Mouse (Mus musculus): ENCODE measurements around the gene Nectin1. TPM values are rescaled to one million over a fixed set of nuclear protein-coding genes. Genes with fewer than 3 reads are reported as not detected.

The Nectin1 gene
- polyA plus RNA-seq, 1 experiment from 2014 or later: 9.0 TPM

DNA sequence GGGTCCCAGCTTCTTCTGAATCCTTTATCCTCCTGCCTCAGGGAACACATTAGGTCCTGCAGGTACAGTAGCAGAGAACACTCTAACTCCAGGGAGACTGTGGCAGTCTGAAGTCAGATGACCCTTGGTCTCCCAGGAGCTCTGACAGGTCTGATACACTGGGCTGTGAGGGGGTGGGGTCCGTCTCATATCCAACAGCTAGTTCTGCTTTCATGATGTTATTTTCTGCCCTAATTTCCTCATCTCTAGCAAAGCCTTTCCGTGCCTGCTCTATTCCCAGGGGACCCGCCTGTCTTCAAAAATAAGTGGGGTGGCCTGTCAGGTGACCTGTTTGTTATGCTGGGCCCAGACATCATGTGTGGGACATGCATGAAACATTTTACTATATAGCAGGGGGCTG lies 18.2 kb downstream of the Nectin1 start:
- Histone ChIP-seq H3K4me1 (ENCODE audit: control insufficient read depth, insufficient read depth, low read length) (0 out of 2 replicates have a peak, but pooled peaks cover 10% of the 10 kb centered on the region), H3K36me3 (ENCODE audit: control insufficient read depth, insufficient read depth, low read length) (no peaks in the 10 kb centered on the region), H3K4me3 (ENCODE audit: low read depth, low read length) (no peak overlapping the region), H3K4me2 (ENCODE audit: low read depth, low read length) (no peak overlapping the region), H3K9ac (ENCODE audit: low read depth, low read length) (no peak overlapping the region), H3K27me3 (replicated peaks; ENCODE audit: control insufficient read depth, insufficient read depth, low read length) (no peaks in the 10 kb centered on the region), H3K9me3 (ENCODE audit: control insufficient read depth, low read length) (no peaks in the 10 kb centered on the region), H3K27ac (replicated peaks; ENCODE audit: low read depth, low read length) (no peak overlapping the region)
- no peak for DNase-seq (ENCODE audit: low spot score)
- no peak for ATAC-seq (ENCODE audit: low read depth)
- 61% methylated on average over 3 of the region's 3 CpGs for WGBS

DNA sequence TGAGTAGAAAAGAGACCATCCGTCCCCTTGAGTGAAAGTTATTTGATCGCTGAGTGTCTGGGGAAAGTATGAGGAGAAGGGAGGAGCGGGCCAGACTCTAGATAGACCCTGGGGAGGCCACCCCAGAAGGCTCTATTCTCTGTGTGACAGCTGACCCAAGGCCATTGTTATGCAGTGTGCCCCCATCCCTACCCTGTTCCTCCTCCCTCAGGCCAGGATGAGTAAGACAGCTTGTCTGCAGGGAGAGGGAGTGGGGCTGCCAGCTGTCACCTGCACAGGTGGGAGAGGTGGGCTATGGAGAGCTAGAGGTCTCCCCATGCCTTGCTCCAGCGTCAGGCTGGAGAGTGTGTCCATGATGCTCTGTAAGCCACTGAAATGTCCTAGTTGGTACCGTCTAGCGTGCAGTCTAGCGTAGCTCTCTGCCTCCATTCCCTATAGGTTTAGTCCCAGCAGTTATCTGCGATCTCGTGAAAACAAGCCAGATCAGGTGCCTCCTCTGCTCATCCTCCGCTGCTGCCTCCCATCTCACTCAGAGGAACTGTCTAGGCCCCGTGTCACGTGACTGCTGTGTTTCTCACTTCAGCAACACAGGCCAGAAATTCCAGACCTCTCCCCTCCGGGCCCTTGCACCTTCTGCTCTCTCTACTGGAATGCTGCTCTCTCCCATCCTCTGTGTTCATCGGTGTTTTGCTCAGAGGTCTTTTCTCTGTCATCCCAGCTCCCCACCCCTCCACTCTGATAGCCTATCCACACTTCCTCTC lies 21.8 kb downstream of the Nectin1 start:
- Histone ChIP-seq H3K4me3 (ENCODE audit: low read depth, low read length) (no peak overlapping the region), H3K27me3 (replicated peaks; ENCODE audit: control insufficient read depth, insufficient read depth, low read length) (no peaks in the 10 kb centered on the region), H3K9me3 (ENCODE audit: control insufficient read depth, low read length) (no peaks in the 10 kb centered on the region), H3K9ac (ENCODE audit: low read depth, low read length) (no peak overlapping the region), H3K4me2 (ENCODE audit: low read depth, low read length) (no peak overlapping the region), H3K36me3 (ENCODE audit: control insufficient read depth, insufficient read depth, low read length) (no peaks in the 10 kb centered on the region), H3K27ac (replicated peaks; ENCODE audit: low read depth, low read length) (no peak overlapping the region), H3K4me1 (ENCODE audit: control insufficient read depth, insufficient read depth, low read length) (peaks cover 11% of the 10 kb centered on the region; the same call in 1 of the 2 replicates)
- WGBS: 59% methylated on average over 14 of the region's 14 CpGs
- DNase-seq (ENCODE audit: low spot score) (peak; percentile 61), ATAC-seq (ENCODE audit: low read depth) (peak; percentile 57; the same call in 1 of the 2 replicates)

DNA sequence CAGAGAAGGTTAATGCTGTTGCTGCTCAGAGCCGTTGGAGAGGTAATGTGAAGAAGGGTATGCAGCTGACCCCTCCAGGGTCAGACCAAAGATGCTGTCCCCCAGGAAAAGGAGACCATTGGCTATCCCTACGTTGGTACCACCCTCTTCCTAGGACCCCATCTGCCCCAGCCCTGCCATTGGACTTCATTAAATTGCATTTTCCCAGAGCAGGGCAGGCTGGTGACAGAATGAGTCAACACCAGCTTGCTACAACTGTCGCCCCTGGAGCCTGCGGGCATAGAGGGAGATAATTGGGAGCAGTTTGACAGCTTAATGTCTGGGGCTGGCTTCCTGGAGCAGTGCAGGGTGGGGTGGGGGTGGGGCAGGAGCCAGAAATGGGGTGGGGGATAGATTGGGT lies 25.0 kb downstream of the Nectin1 start:
- H3K4me3 ChIP-seq (ENCODE audit: low read depth, low read length): no peak overlapping the region
- peaks cover 11% of the 10 kb centered on the region; the same call in 1 of the 2 replicates for H3K4me1 ChIP-seq (ENCODE audit: control insufficient read depth, insufficient read depth, low read length)
- no peak overlapping the region for H3K4me2 ChIP-seq (ENCODE audit: low read depth, low read length)
- ATAC-seq (ENCODE audit: low read depth) (peak; percentile 31; the same call in 1 of the 2 replicates), DNase-seq (ENCODE audit: low spot score) (peak; percentile 56)
- H3K27ac ChIP-seq (replicated peaks; ENCODE audit: low read depth, low read length): no peak overlapping the region
- no peaks in the 10 kb centered on the region for H3K9me3 ChIP-seq (ENCODE audit: control insufficient read depth, low read length)
- H3K36me3 ChIP-seq (ENCODE audit: control insufficient read depth, insufficient read depth, low read length): no peaks in the 10 kb centered on the region
- WGBS: 7% methylated on average over 4 of the region's 4 CpGs
- H3K27me3 ChIP-seq (replicated peaks; ENCODE audit: control insufficient read depth, insufficient read depth, low read length): no peaks in the 10 kb centered on the region
- H3K9ac ChIP-seq (ENCODE audit: low read depth, low read length): no peak overlapping the region

DNA sequence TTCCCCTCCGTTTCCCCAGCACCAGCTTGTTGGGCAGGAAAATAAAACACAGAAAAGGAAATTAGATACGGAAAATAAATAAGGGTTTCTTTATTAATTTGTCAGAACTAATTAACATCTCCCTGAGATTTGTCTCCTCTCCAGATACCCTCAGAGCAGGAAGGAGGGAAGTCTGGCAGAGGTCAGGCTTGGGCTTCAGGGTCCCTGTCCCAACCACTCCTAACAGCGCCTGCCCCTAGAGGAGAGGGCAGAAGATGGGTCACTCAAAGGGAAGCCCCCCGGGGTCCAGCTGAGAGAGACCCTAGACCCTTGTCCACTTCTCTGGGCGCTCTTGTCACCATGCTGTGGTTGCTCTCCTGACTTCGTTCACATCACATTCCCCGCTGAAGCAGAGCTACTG lies 25.4 kb downstream of the Nectin1 start:
- Histone ChIP-seq H3K4me3 (ENCODE audit: low read depth, low read length) (no peak overlapping the region), H3K36me3 (ENCODE audit: control insufficient read depth, insufficient read depth, low read length) (no peaks in the 10 kb centered on the region), H3K27ac (replicated peaks; ENCODE audit: low read depth, low read length) (no peak overlapping the region), H3K9ac (ENCODE audit: low read depth, low read length) (no peak overlapping the region), H3K9me3 (ENCODE audit: control insufficient read depth, low read length) (no peaks in the 10 kb centered on the region), H3K4me2 (ENCODE audit: low read depth, low read length) (no peak overlapping the region), H3K4me1 (ENCODE audit: control insufficient read depth, insufficient read depth, low read length) (peaks cover 12% of the 10 kb centered on the region; the same call in 1 of the 2 replicates), H3K27me3 (replicated peaks; ENCODE audit: control insufficient read depth, insufficient read depth, low read length) (no peaks in the 10 kb centered on the region)
- no peak for DNase-seq (ENCODE audit: low spot score)
- 62% methylated on average over 7 of the region's 7 CpGs for WGBS
- ATAC-seq (ENCODE audit: low read depth): no peak

DNA sequence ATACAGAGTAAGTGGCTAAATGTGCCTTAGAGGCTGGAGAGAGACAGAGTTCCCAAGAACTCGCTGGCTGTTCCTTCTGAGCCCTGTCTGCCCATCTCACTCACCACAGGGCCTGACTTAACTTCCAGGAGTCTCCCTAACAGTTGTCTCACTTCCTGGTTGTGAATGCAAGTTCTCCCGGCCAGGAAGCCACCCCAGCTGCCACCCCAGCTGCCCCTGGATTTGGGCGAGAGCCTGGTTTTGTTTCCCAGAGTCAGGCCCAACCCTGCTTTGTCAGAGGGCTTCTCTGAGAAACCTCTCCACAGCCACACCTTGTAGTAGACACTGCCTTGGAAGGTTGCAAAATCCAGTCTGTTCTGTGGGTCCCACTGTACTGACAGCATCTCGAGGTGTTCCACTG lies 26.2 kb downstream of the Nectin1 start:
- Histone ChIP-seq H3K9me3 (ENCODE audit: control insufficient read depth, low read length) (no peaks in the 10 kb centered on the region), H3K4me3 (ENCODE audit: low read depth, low read length) (no peak overlapping the region), H3K27ac (replicated peaks; ENCODE audit: low read depth, low read length) (no peak overlapping the region), H3K27me3 (replicated peaks; ENCODE audit: control insufficient read depth, insufficient read depth, low read length) (no peaks in the 10 kb centered on the region), H3K4me1 (ENCODE audit: control insufficient read depth, insufficient read depth, low read length) (peaks cover 15% of the 10 kb centered on the region; the same call in 1 of the 2 replicates), H3K36me3 (ENCODE audit: control insufficient read depth, insufficient read depth, low read length) (no peaks in the 10 kb centered on the region), H3K9ac (ENCODE audit: low read depth, low read length) (no peak overlapping the region), H3K4me2 (ENCODE audit: low read depth, low read length) (no peak overlapping the region)
- 76% methylated on average over 4 of the region's 4 CpGs for WGBS
- DNase-seq (ENCODE audit: low spot score): no peak
- no peak for ATAC-seq (ENCODE audit: low read depth)

DNA sequence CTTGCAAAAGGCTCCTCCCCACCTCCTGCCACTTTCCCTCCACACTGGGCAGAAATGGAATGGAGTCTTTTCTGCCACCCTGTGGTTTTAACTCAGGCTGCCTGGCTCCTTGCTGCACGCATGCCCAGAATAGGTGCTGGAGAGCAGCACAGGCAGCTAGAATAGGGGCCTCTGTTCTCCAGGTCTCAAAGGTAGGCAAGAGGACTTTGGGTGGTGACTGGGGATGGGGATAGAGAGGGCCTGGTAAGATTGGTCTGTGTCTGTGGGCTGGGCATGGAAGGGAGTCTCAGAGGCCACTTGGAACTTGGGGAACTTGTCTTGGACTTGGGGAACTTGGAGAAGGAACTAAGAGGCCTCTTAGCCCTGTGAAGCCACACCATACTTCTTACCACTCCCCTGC lies 27.3 kb downstream of the Nectin1 start:
- 67% methylated on average over 1 of the region's 1 CpGs for WGBS
- no peaks in the 10 kb centered on the region for H3K9me3 ChIP-seq (ENCODE audit: control insufficient read depth, low read length)
- ATAC-seq (ENCODE audit: low read depth) (no peak), DNase-seq (ENCODE audit: low spot score) (no peak)
- no peak overlapping the region for H3K27ac ChIP-seq (replicated peaks; ENCODE audit: low read depth, low read length)
- H3K9ac ChIP-seq (ENCODE audit: low read depth, low read length): no peak overlapping the region
- H3K27me3 ChIP-seq (replicated peaks; ENCODE audit: control insufficient read depth, insufficient read depth, low read length): no peaks in the 10 kb centered on the region
- H3K36me3 ChIP-seq (ENCODE audit: control insufficient read depth, insufficient read depth, low read length): no peaks in the 10 kb centered on the region
- peaks cover 20% of the 10 kb centered on the region; the same call in 1 of the 2 replicates for H3K4me1 ChIP-seq (ENCODE audit: control insufficient read depth, insufficient read depth, low read length)
- H3K4me3 ChIP-seq (ENCODE audit: low read depth, low read length): no peak overlapping the region
- H3K4me2 ChIP-seq (ENCODE audit: low read depth, low read length): no peak overlapping the region

DNA sequence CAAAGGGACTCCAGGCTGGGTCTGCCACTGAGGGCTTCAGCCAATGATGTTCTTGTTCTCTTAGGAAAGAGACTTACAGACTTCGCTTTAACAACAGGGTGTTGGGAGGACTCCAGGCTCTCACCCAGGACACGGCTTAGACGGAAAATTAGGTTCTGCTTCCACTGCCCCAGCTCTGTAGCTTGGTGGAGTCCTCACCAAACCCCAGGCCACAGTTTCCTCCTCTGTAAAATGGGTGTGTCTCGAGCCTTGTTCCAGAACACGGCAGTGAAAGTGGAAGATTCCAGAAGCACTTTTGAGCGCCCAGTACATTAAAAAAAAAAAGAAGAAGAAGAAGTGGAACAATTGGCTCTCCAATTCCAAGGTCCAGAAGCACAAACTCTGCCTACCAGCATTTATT lies 28.7 kb downstream of the Nectin1 start:
- no peak for ATAC-seq (ENCODE audit: low read depth)
- 86% methylated on average over 6 of the region's 6 CpGs for WGBS

DNA sequence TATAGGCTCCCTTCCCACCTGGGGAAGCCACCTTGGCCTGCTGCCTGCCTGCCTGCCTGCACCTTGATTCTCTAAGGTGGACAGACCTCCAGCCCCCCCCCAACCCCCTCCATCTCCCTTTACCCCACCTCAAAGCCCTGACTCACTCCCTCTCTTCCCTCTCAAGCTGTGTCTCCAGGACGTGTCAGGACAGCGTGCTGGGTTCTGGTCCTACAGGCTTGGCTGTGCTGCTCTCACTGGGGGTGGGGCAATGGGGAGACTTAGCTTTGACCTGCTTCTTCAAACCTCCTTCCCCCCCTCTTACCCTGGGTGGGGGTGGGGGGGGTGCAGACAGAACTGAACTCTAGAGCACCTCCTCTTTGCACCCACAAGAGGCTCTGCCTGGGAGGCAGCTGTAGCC lies 29.7 kb downstream of the Nectin1 start:
- ATAC-seq (ENCODE audit: low read depth): 0 out of 2 replicates have a peak, but pooled peaks have one; percentile 64
- H3K36me3 ChIP-seq (ENCODE audit: control insufficient read depth, insufficient read depth, low read length): no peaks in the 10 kb centered on the region
- no peaks in the 10 kb centered on the region for H3K27me3 ChIP-seq (replicated peaks; ENCODE audit: control insufficient read depth, insufficient read depth, low read length)
- no peak overlapping the region for H3K4me2 ChIP-seq (ENCODE audit: low read depth, low read length)
- H3K4me1 ChIP-seq (ENCODE audit: control insufficient read depth, insufficient read depth, low read length): peaks cover 18% of the 10 kb centered on the region; the same call in 1 of the 2 replicates
- H3K9me3 ChIP-seq (ENCODE audit: control insufficient read depth, low read length): no peaks in the 10 kb centered on the region
- H3K4me3 ChIP-seq (ENCODE audit: low read depth, low read length): no peak overlapping the region
- H3K9ac ChIP-seq (ENCODE audit: low read depth, low read length): no peak overlapping the region
- 0 out of 2 replicates have a peak overlapping the region, but pooled peaks have one; percentile 15 for H3K27ac ChIP-seq (replicated peaks; ENCODE audit: low read depth, low read length)
- DNase-seq (ENCODE audit: low spot score): peak; percentile 74
- 74% methylated on average over 2 of the region's 2 CpGs for WGBS

More for the DNA sequence above, 28.7 kb downstream of the Nectin1 start:
- DNase-seq (ENCODE audit: low spot score): no peak
- H3K4me3 ChIP-seq (ENCODE audit: low read depth, low read length): no peak overlapping the region
- no peaks in the 10 kb centered on the region for H3K27me3 ChIP-seq (replicated peaks; ENCODE audit: control insufficient read depth, insufficient read depth, low read length)
- H3K27ac ChIP-seq (replicated peaks; ENCODE audit: low read depth, low read length): no peak overlapping the region
- H3K4me2 ChIP-seq (ENCODE audit: low read depth, low read length): no peak overlapping the region
- H3K4me1 ChIP-seq (ENCODE audit: control insufficient read depth, insufficient read depth, low read length): peaks cover 22% of the 10 kb centered on the region; the same call in 1 of the 2 replicates
- no peaks in the 10 kb centered on the region for H3K9me3 ChIP-seq (ENCODE audit: control insufficient read depth, low read length)
- H3K9ac ChIP-seq (ENCODE audit: low read depth, low read length): no peak overlapping the region
- no peaks in the 10 kb centered on the region for H3K36me3 ChIP-seq (ENCODE audit: control insufficient read depth, insufficient read depth, low read length)

DNA sequence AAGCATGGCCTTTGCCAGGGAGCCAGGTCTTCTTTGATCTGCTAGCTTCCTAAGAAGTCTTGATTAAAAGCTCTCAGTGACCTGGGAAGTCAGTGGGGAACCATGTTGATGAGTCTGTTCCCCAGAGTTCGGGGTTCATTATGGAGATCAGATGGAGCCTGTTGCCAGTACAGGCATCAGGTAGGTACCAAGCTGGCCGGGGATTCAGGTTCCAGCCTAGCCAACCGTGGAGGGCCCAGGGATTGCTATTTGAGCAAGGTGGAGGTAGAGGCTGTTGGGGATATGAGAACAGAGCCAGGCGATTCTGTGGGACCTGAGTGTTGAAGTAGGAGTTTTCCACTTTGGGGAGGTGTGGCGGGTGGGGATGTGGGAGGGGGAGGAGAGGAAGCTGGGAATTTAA lies 30.6 kb downstream of the Nectin1 start:
- WGBS: 61% methylated on average over 5 of the region's 5 CpGs
- no peak overlapping the region for H3K4me2 ChIP-seq (ENCODE audit: low read depth, low read length)

More for the DNA sequence above, 30.6 kb downstream of the Nectin1 start:
- no peak overlapping the region for H3K27ac ChIP-seq (replicated peaks; ENCODE audit: low read depth, low read length)
- no peaks in the 10 kb centered on the region for H3K27me3 ChIP-seq (replicated peaks; ENCODE audit: control insufficient read depth, insufficient read depth, low read length)
- no peak for DNase-seq (ENCODE audit: low spot score)
- H3K4me1 ChIP-seq (ENCODE audit: control insufficient read depth, insufficient read depth, low read length): peaks cover 14% of the 10 kb centered on the region; the same call in 1 of the 2 replicates
- no peak overlapping the region for H3K9ac ChIP-seq (ENCODE audit: low read depth, low read length)
- no peaks in the 10 kb centered on the region for H3K36me3 ChIP-seq (ENCODE audit: control insufficient read depth, insufficient read depth, low read length)
- no peak for ATAC-seq (ENCODE audit: low read depth)
- no peaks in the 10 kb centered on the region for H3K9me3 ChIP-seq (ENCODE audit: control insufficient read depth, low read length)
- H3K4me3 ChIP-seq (ENCODE audit: low read depth, low read length): no peak overlapping the region

Measured in embryonic facial prominence, embryonic 14.5 days (tissue).